Mouse (Mus musculus): ENCODE results near the gene Mrpl4. TPM values are rescaled to one million over a fixed set of nuclear protein-coding genes. Genes with fewer than 3 reads are reported as not detected.

Gene Mrpl4
- polyA plus RNA-seq, 1 experiment = 45.1 TPM

- TF ChIP-seq EP300 (IDR thresholded peaks at IDR 0.05; ENCODE audit: insufficient read depth, low read depth, low read length) = no peak
- TF ChIP-seq POLR2A (IDR thresholded peaks at IDR 0.05; ENCODE audit: insufficient read depth, low read length) = no peak
- no peak for TF ChIP-seq CTCF (IDR thresholded peaks at IDR 0.05; ENCODE audit: low read depth, low read length)
- Histone ChIP-seq H3K36me3 (ENCODE audit: control insufficient read depth, insufficient read depth, low read length, poor library complexity, severe bottlenecking) (peaks cover 16% of the 10 kb centered on the region), H3K27me3 (ENCODE audit: control insufficient read depth, insufficient read depth, low read length, poor library complexity, severe bottlenecking) (no peaks in the 10 kb centered on the region), H3K9me3 (replicated peaks; ENCODE audit: control insufficient read depth, insufficient read depth, low read length, poor library complexity, severe bottlenecking) (no peaks in the 10 kb centered on the region), H3K27ac (ENCODE audit: insufficient read depth, low read length) (no peak overlapping the region), H3K9ac (ENCODE audit: low read depth, poor library complexity, severe bottlenecking) (peak overlapping the region; percentile 31; the same call in 1 of the 2 replicates), H3K4me1 (ENCODE audit: control insufficient read depth, insufficient read depth, low read length) (peaks cover 3% of the 10 kb centered on the region), H3K4me3 (ENCODE audit: low read depth, low read length) (peak overlapping the region; percentile 83)
Measured at GRCm38 (mm10) chr9:21017177-21017575, 14.6 kb downstream of the Mrpl4 start.

DNA sequence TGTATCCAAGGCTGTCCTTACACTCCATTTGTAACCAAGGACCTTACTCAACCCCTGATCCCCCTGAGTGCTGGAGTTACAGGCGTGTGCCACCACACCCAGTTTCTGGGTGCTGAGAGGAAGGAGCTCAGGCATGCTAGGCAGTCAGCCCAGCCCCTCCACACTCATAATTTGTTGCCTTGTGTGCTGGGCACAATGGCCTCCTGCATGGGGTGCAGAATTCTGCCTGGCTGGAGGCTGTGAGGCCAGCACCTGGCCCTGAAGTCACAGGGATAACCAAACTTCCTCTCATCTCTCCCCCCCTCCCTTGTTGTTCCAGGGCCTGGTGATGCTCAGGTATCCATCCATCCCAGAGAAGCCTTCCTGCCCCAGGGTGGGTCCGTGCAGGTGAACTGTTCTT lies 16.1 kb downstream of the Mrpl4 start:
- no peak overlapping the region for H3K9ac ChIP-seq (ENCODE audit: low read depth, poor library complexity, severe bottlenecking)
- no peak overlapping the region for H3K4me3 ChIP-seq (ENCODE audit: low read depth, low read length)
- peaks cover 16% of the 10 kb centered on the region for H3K36me3 ChIP-seq (ENCODE audit: control insufficient read depth, insufficient read depth, low read length, poor library complexity, severe bottlenecking)
- peaks cover 3% of the 10 kb centered on the region for H3K4me1 ChIP-seq (ENCODE audit: control insufficient read depth, insufficient read depth, low read length)
- no peaks in the 10 kb centered on the region for H3K9me3 ChIP-seq (replicated peaks; ENCODE audit: control insufficient read depth, insufficient read depth, low read length, poor library complexity, severe bottlenecking)
- H3K27me3 ChIP-seq (ENCODE audit: control insufficient read depth, insufficient read depth, low read length, poor library complexity, severe bottlenecking) = no peaks in the 10 kb centered on the region
- H3K27ac ChIP-seq (ENCODE audit: insufficient read depth, low read length) = no peak overlapping the region
- TF ChIP-seq EP300 (IDR thresholded peaks at IDR 0.05; ENCODE audit: insufficient read depth, low read depth, low read length) (no peak), CTCF (IDR thresholded peaks at IDR 0.05; ENCODE audit: low read depth, low read length) (no peak), POLR2A (IDR thresholded peaks at IDR 0.05; ENCODE audit: insufficient read depth, low read length) (no peak)

- H3K27ac ChIP-seq (ENCODE audit: insufficient read depth, low read length) = no peak overlapping the region
- H3K4me3 ChIP-seq (ENCODE audit: low read depth, low read length) = no peak overlapping the region
- peaks cover 19% of the 10 kb centered on the region for H3K36me3 ChIP-seq (ENCODE audit: control insufficient read depth, insufficient read depth, low read length, poor library complexity, severe bottlenecking)
- TF ChIP-seq CTCF (IDR thresholded peaks at IDR 0.05; ENCODE audit: low read depth, low read length) (no peak), POLR2A (IDR thresholded peaks at IDR 0.05; ENCODE audit: insufficient read depth, low read length) (no peak), EP300 (IDR thresholded peaks at IDR 0.05; ENCODE audit: insufficient read depth, low read depth, low read length) (no peak)
- H3K4me1 ChIP-seq (ENCODE audit: control insufficient read depth, insufficient read depth, low read length) = peaks cover 6% of the 10 kb centered on the region
- H3K9me3 ChIP-seq (replicated peaks; ENCODE audit: control insufficient read depth, insufficient read depth, low read length, poor library complexity, severe bottlenecking) = no peaks in the 10 kb centered on the region
- H3K9ac ChIP-seq (ENCODE audit: low read depth, poor library complexity, severe bottlenecking) = no peak overlapping the region
- no peaks in the 10 kb centered on the region for H3K27me3 ChIP-seq (ENCODE audit: control insufficient read depth, insufficient read depth, low read length, poor library complexity, severe bottlenecking)
Measured at GRCm38 (mm10) chr9:21021363-21021762, 18.8 kb downstream of the Mrpl4 start.

DNA sequence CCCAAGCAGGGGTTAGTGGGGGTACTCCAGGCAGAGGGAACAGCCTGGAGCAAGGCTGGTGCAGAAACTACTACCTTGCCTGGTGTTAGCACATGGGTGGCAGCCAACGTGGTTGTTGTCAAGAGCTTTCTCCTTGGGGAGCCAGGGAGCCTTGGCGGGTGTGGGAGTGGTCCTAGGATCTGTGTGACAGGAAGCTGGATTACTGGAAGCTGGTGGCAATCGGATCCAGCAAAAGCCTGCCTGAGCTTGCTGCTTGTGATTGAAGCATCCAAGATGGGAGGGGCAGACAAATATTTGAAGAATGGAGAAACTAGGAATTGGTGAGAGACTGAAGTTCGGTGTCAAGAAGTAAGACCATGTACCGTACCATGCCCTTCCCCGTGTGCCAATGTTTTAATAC lies 19.8 kb downstream of the Mrpl4 start:
- Histone ChIP-seq H3K9ac (ENCODE audit: low read depth, poor library complexity, severe bottlenecking) (no peak overlapping the region), H3K36me3 (ENCODE audit: control insufficient read depth, insufficient read depth, low read length, poor library complexity, severe bottlenecking) (peaks cover 19% of the 10 kb centered on the region), H3K4me1 (ENCODE audit: control insufficient read depth, insufficient read depth, low read length) (peaks cover 9% of the 10 kb centered on the region), H3K27me3 (ENCODE audit: control insufficient read depth, insufficient read depth, low read length, poor library complexity, severe bottlenecking) (no peaks in the 10 kb centered on the region), H3K9me3 (replicated peaks; ENCODE audit: control insufficient read depth, insufficient read depth, low read length, poor library complexity, severe bottlenecking) (no peaks in the 10 kb centered on the region), H3K4me3 (ENCODE audit: low read depth, low read length) (no peak overlapping the region), H3K27ac (ENCODE audit: insufficient read depth, low read length) (no peak overlapping the region)
- no peak for TF ChIP-seq EP300 (IDR thresholded peaks at IDR 0.05; ENCODE audit: insufficient read depth, low read depth, low read length)
- TF ChIP-seq POLR2A (IDR thresholded peaks at IDR 0.05; ENCODE audit: insufficient read depth, low read length) = no peak
- TF ChIP-seq CTCF (IDR thresholded peaks at IDR 0.05; ENCODE audit: low read depth, low read length) = no peak

DNA sequence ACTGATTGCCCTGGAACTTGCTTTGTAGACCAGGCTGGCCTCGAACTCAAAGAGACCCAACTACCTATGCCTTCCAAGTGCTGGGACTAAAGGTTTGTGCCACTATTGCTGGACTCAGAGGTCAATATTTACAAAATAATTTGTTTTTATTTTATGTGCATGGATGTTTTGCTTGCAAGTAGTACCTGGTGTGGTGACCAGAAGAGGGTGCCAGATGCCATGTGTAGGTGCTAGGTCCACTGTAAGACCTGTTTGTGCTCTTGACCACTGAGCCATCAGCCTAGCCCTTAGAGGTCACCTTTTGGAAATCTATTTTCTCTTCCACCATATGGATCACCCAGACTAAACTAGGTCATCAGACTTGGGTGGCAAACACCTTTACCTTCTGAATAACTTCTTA lies 20.2 kb downstream of the Mrpl4 start:
- TF ChIP-seq CTCF (IDR thresholded peaks at IDR 0.05; ENCODE audit: low read depth, low read length) = no peak
- TF ChIP-seq EP300 (IDR thresholded peaks at IDR 0.05; ENCODE audit: insufficient read depth, low read depth, low read length) = no peak
- no peak for TF ChIP-seq POLR2A (IDR thresholded peaks at IDR 0.05; ENCODE audit: insufficient read depth, low read length)
- no peak overlapping the region for H3K4me3 ChIP-seq (ENCODE audit: low read depth, low read length)
- no peaks in the 10 kb centered on the region for H3K9me3 ChIP-seq (replicated peaks; ENCODE audit: control insufficient read depth, insufficient read depth, low read length, poor library complexity, severe bottlenecking)
- peaks cover 9% of the 10 kb centered on the region for H3K4me1 ChIP-seq (ENCODE audit: control insufficient read depth, insufficient read depth, low read length)
- H3K27me3 ChIP-seq (ENCODE audit: control insufficient read depth, insufficient read depth, low read length, poor library complexity, severe bottlenecking) = no peaks in the 10 kb centered on the region
- H3K36me3 ChIP-seq (ENCODE audit: control insufficient read depth, insufficient read depth, low read length, poor library complexity, severe bottlenecking) = peaks cover 19% of the 10 kb centered on the region
- no peak overlapping the region for H3K9ac ChIP-seq (ENCODE audit: low read depth, poor library complexity, severe bottlenecking)
- H3K27ac ChIP-seq (ENCODE audit: insufficient read depth, low read length) = no peak overlapping the region

DNA sequence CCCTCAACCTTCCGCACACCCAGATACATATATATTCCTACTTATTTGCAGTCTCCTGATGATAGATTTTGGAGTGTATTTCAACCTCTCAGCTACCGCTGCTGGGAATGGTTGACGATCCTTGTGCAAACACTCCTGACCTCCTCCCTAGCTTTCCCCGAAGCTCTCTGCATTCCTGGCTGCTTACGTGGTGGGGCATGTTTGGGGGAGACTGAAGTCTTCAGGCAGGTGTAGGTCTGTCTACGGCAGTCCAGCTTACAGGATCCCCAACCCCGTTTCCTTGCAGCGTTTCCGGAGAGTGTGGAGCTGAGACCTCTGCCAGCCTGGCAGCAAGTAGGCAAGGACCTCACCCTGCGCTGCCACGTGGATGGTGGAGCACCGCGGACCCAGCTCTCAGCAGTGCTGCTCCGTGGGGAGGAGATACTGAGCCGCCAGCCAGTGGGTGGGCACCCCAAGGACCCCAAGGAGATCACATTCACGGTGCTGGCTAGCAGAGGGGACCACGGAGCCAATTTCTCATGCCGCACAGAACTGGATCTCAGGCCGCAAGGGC lies 22.8 kb downstream of the Mrpl4 start:
- peaks cover 9% of the 10 kb centered on the region for H3K4me1 ChIP-seq (ENCODE audit: control insufficient read depth, insufficient read depth, low read length)
- no peak overlapping the region for H3K4me3 ChIP-seq (ENCODE audit: low read depth, low read length)
- H3K27ac ChIP-seq (ENCODE audit: insufficient read depth, low read length) = no peak overlapping the region
- H3K9me3 ChIP-seq (replicated peaks; ENCODE audit: control insufficient read depth, insufficient read depth, low read length, poor library complexity, severe bottlenecking) = no peaks in the 10 kb centered on the region
- peaks cover 9% of the 10 kb centered on the region for H3K36me3 ChIP-seq (ENCODE audit: control insufficient read depth, insufficient read depth, low read length, poor library complexity, severe bottlenecking)
- TF ChIP-seq POLR2A (IDR thresholded peaks at IDR 0.05; ENCODE audit: insufficient read depth, low read length) (no peak), CTCF (IDR thresholded peaks at IDR 0.05; ENCODE audit: low read depth, low read length) (no peak), EP300 (IDR thresholded peaks at IDR 0.05; ENCODE audit: insufficient read depth, low read depth, low read length) (no peak)
- H3K27me3 ChIP-seq (ENCODE audit: control insufficient read depth, insufficient read depth, low read length, poor library complexity, severe bottlenecking) = no peaks in the 10 kb centered on the region
- no peak overlapping the region for H3K9ac ChIP-seq (ENCODE audit: low read depth, poor library complexity, severe bottlenecking)
